Mouse (Mus musculus): ENCODE measurements around the gene Tmem184c.

The Tmem184c gene

GRCm38 (mm10) chr8:77610374-77610969 lies at the start of gene Tmem184c:
Tmem184c (minus strand) TSS chr8:77610698.
- in situ Hi-C loops (cut with MboI, MseI), result loop anchor here (10.0 kb wide), 1 partner anchor 1214 kb away; the partner anchor contains the start of gene Lsm6

- in situ Hi-C loops (cut with MboI, MseI), result no loop called here
Observed at GRCm38 (mm10) chr8:77659534-77660080, 49.1 kb upstream of the Tmem184c start.

GRCm38 (mm10) chr8:77658356-77658755 lies 47.9 kb upstream of the Tmem184c start:
- in situ Hi-C loops (cut with MboI, MseI), result no loop called here

- in situ Hi-C loops (cut with MboI, MseI), result no loop called here
Observed at GRCm38 (mm10) chr8:77650646-77651190, 40.2 kb upstream of the Tmem184c start.

GRCm38 (mm10) chr8:77640093-77640839 lies 29.8 kb upstream of the Tmem184c start:
- in situ Hi-C loops (cut with MboI, MseI), result no loop called here

- in situ Hi-C loops (cut with MboI, MseI), result no loop called here
Observed at GRCm38 (mm10) chr8:77637593-77637992, 27.1 kb upstream of the Tmem184c start.

- in situ Hi-C loops (cut with MboI, MseI), result loop anchor here (5.0 kb wide), 1 partner anchor 368 kb away; no protein-coding TSS in a partner anchor
Observed at GRCm38 (mm10) chr8:77634035-77634434, 23.5 kb upstream of the Tmem184c start.

- in situ Hi-C loops (cut with MboI, MseI), result loop anchor here (5.0 kb wide), 1 partner anchor 369 kb away; no protein-coding TSS in a partner anchor
Observed at GRCm38 (mm10) chr8:77633211-77633610, 22.7 kb upstream of the Tmem184c start.

- in situ Hi-C loops (cut with MboI, MseI), result loop anchor here (5.0 kb wide), 1 partner anchor 372 kb away; no protein-coding TSS in a partner anchor
Observed at GRCm38 (mm10) chr8:77630691-77631090, 20.2 kb upstream of the Tmem184c start.

GRCm38 (mm10) chr8:77629858-77630537 lies 19.5 kb upstream of the Tmem184c start:
- in situ Hi-C loops (cut with MboI, MseI), result loop anchor here (5.0 kb wide), 1 partner anchor 372 kb away; no protein-coding TSS in a partner anchor

- in situ Hi-C loops (cut with MboI, MseI), result no loop called here
Observed at GRCm38 (mm10) chr8:77623677-77624209, 13.2 kb upstream of the Tmem184c start.

- in situ Hi-C loops (cut with MboI, MseI), result loop anchor here (10.0 kb wide), 1 partner anchor 1207 kb away; the partner anchor contains the start of gene Lsm6
Observed at GRCm38 (mm10) chr8:77617916-77618315, 7.4 kb upstream of the Tmem184c start.

- in situ Hi-C loops (cut with MboI, MseI), result loop anchor here (10.0 kb wide), 1 partner anchor 1215 kb away; the partner anchor contains the start of gene Lsm6
Observed at GRCm38 (mm10) chr8:77609621-77610020, 877 bp downstream of the Tmem184c start.

GRCm38 (mm10) chr8:77584174-77584573 lies 26.3 kb downstream of the Tmem184c start:
- in situ Hi-C loops (cut with MboI, MseI), result no loop called here

- in situ Hi-C loops (cut with MboI, MseI), result no loop called here
Observed at GRCm38 (mm10) chr8:77577674-77578073, 32.8 kb downstream of the Tmem184c start.

- in situ Hi-C loops (cut with MboI, MseI), result no loop called here
Observed at GRCm38 (mm10) chr8:77574229-77574628, 36.3 kb downstream of the Tmem184c start.

- in situ Hi-C loops (cut with MboI, MseI), result no loop called here
Observed at GRCm38 (mm10) chr8:77561441-77561840, 49.1 kb downstream of the Tmem184c start.

- in situ Hi-C loops (cut with MboI, MseI), result no loop called here
Observed at GRCm38 (mm10) chr8:77552491-77552890, 58.0 kb downstream of the Tmem184c start.

GRCm38 (mm10) chr8:77549881-77550580 lies 60.5 kb downstream of the Tmem184c start:
- in situ Hi-C loops (cut with MboI, MseI), result no loop called here

- in situ Hi-C loops (cut with MboI, MseI), result no loop called here
Observed at GRCm38 (mm10) chr8:77549121-77549706, 61.3 kb downstream of the Tmem184c start, which contains the start of gene Prmt9. Prmt9 (plus strand) TSS chr8:77549397.
